Mouse (Mus musculus): ENCODE measurements around the gene Wdr66.

DNA sequence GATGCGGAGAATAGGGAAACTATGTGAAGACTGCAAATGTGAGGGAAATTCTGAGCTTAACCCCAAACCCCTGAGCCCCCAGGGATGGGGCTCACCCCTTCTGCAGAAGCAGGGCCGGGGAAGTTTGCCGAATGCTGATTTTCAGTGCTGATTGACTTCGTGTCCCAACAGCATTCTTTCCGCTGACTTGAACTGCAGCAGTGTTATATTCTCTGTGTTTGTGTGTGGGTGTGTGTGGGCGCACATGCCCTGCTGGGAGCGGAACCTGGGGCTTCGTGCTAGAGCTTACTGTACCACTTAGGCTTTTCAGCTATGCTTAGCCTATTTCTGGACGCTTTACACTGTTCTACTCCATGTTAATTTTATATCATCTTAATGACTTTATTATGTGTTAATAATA lies 15.5 kb upstream of the Wdr66 start:
- TF ChIP-seq CTCF (IDR thresholded peaks at IDR 0.05; ENCODE audit: low read depth, low read length) (no peak), POLR2A (IDR thresholded peaks at IDR 0.05; ENCODE audit: insufficient read depth, low read length) (no peak)
